Mouse (Mus musculus): Measurements from ENCODE around the gene Nfix. TPM values are rescaled to one million over a fixed set of nuclear protein-coding genes. Genes with fewer than 3 reads are reported as not detected.

Gene Nfix
- polyA plus RNA-seq, 1 experiment from 2014 or later: 16.3 TPM

GRCm38 (mm10) chr8:84765629-84766028, 34.5 kb downstream of the Nfix start:
- no peak overlapping the region for H3K9ac ChIP-seq (ENCODE audit: low read length)
- 53% methylated on average over 10 of the region's 10 CpGs for WGBS
- peaks cover 2 to 3% of the 10 kb centered on the region in 2 experiments; a peak in 2 of 4 replicates for H3K4me1 ChIP-seq (ENCODE audit: control insufficient read depth in 2 of 2, insufficient read depth in 2 of 2, low read length in 2 of 2)
- H3K27me3 ChIP-seq (ENCODE audit: control insufficient read depth, insufficient read depth, low read length): no peaks in the 10 kb centered on the region; the same call in 1 of the 2 replicates
- ATAC-seq (ENCODE audit: insufficient number of reproducible peaks, insufficient read depth, low FRiP score, low read depth): no peak
- H3K36me3 ChIP-seq (ENCODE audit: control insufficient read depth, insufficient read depth, low read length): peaks cover 17% of the 10 kb centered on the region; the same call in 1 of the 2 replicates
- H3K27ac ChIP-seq (replicated peaks in 1 of 2; ENCODE audit: control insufficient read depth in 1 of 2, insufficient read depth in 1 of 2, low read depth in 2 of 2, low read length in 2 of 2): no peak overlapping the region
- H3K9me3 ChIP-seq (ENCODE audit: control insufficient read depth, low read length): no peaks in the 10 kb centered on the region
- no peak overlapping the region for H3K4me2 ChIP-seq (ENCODE audit: low read length)
- H3K4me3 ChIP-seq (ENCODE audit: control insufficient read depth in 1 of 2, insufficient read depth in 1 of 2, low read depth in 1 of 2, low read length in 2 of 2): no peak overlapping the region

GRCm38 (mm10) chr8:84764870-84765495, 35.2 kb downstream of the Nfix start:
- Histone ChIP-seq H3K27ac (replicated peaks in 1 of 2; ENCODE audit: control insufficient read depth in 1 of 2, insufficient read depth in 1 of 2, low read depth in 2 of 2, low read length in 2 of 2) (no peak overlapping the region), H3K4me1 (ENCODE audit: control insufficient read depth in 2 of 2, insufficient read depth in 2 of 2, low read length in 2 of 2) (peaks cover 2 to 4% of the 10 kb centered on the region in 2 experiments; a peak in 2 of 4 replicates), H3K27me3 (ENCODE audit: control insufficient read depth, insufficient read depth, low read length) (no peaks in the 10 kb centered on the region; the same call in 1 of the 2 replicates), H3K9me3 (ENCODE audit: control insufficient read depth, low read length) (no peaks in the 10 kb centered on the region), H3K4me3 (ENCODE audit: control insufficient read depth in 1 of 2, insufficient read depth in 1 of 2, low read depth in 1 of 2, low read length in 2 of 2) (no peak overlapping the region), H3K36me3 (ENCODE audit: control insufficient read depth, insufficient read depth, low read length) (peaks cover 17% of the 10 kb centered on the region; the same call in 1 of the 2 replicates), H3K9ac (ENCODE audit: low read length) (no peak overlapping the region), H3K4me2 (ENCODE audit: low read length) (no peak overlapping the region)
- WGBS: 74% methylated on average over 17 of the region's 17 CpGs
- ATAC-seq (ENCODE audit: insufficient number of reproducible peaks, insufficient read depth, low FRiP score, low read depth): no peak

- Histone ChIP-seq H3K4me2 (ENCODE audit: low read length) (no peak overlapping the region), H3K27me3 (ENCODE audit: control insufficient read depth, insufficient read depth, low read length) (no peaks in the 10 kb centered on the region; the same call in 1 of the 2 replicates), H3K27ac (replicated peaks in 1 of 2; ENCODE audit: control insufficient read depth in 1 of 2, insufficient read depth in 1 of 2, low read depth in 2 of 2, low read length in 2 of 2) (no peak overlapping the region), H3K9ac (ENCODE audit: low read length) (no peak overlapping the region), H3K36me3 (ENCODE audit: control insufficient read depth, insufficient read depth, low read length) (peaks cover 12% of the 10 kb centered on the region; the same call in 1 of the 2 replicates), H3K4me1 (ENCODE audit: control insufficient read depth in 2 of 2, insufficient read depth in 2 of 2, low read length in 2 of 2) (peaks cover 2 to 4% of the 10 kb centered on the region in 2 experiments; a peak in 2 of 4 replicates), H3K4me3 (ENCODE audit: control insufficient read depth in 1 of 2, insufficient read depth in 1 of 2, low read depth in 1 of 2, low read length in 2 of 2) (no peak overlapping the region), H3K9me3 (ENCODE audit: control insufficient read depth, low read length) (no peaks in the 10 kb centered on the region)
- ATAC-seq (ENCODE audit: insufficient number of reproducible peaks, insufficient read depth, low FRiP score, low read depth): no peak
- WGBS: 68% methylated on average over 4 of the region's 4 CpGs
Observed at GRCm38 (mm10) chr8:84764100-84764499, 36.0 kb downstream of the Nfix start.

DNA sequence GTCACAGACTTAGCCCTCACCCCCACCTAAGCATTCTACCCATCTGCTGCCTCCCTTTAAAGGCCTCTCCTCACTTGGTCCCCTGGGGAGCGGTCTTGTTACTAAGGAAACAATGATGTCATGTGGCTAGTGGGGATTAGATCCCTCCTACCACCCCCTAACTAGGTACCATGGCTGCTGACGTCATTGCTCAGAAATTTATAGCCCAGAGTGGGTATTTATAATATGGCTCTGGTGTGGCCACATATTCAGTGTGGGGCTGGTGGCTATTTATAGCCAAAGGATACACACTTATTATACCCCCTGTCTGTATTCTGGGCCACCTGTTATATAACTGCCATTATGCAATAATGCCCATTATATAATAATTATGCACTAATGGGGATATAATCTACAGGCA, 39.2 kb downstream of the Nfix start:
- Histone ChIP-seq H3K4me2 (ENCODE audit: low read length) (no peak overlapping the region), H3K27me3 (ENCODE audit: control insufficient read depth, insufficient read depth, low read length) (no peaks in the 10 kb centered on the region; the same call in 1 of the 2 replicates), H3K4me3 (ENCODE audit: control insufficient read depth in 1 of 2, insufficient read depth in 1 of 2, low read depth in 1 of 2, low read length in 2 of 2) (no peak overlapping the region), H3K27ac (replicated peaks in 1 of 2; ENCODE audit: control insufficient read depth in 1 of 2, insufficient read depth in 1 of 2, low read depth in 2 of 2, low read length in 2 of 2) (no peak overlapping the region), H3K4me1 (ENCODE audit: control insufficient read depth in 2 of 2, insufficient read depth in 2 of 2, low read length in 2 of 2) (peaks cover 2 to 10% of the 10 kb centered on the region in 2 experiments; a peak in 3 of 4 replicates), H3K9ac (ENCODE audit: low read length) (no peak overlapping the region), H3K36me3 (ENCODE audit: control insufficient read depth, insufficient read depth, low read length) (peaks cover 5% of the 10 kb centered on the region), H3K9me3 (ENCODE audit: control insufficient read depth, low read length) (no peaks in the 10 kb centered on the region)
- ATAC-seq (ENCODE audit: insufficient number of reproducible peaks, insufficient read depth, low FRiP score, low read depth): no peak
- WGBS: 47% methylated on average over 2 of the region's 2 CpGs

GRCm38 (mm10) chr8:84760405-84760805, 39.7 kb downstream of the Nfix start:
- no peak for ATAC-seq (ENCODE audit: insufficient number of reproducible peaks, insufficient read depth, low FRiP score, low read depth)
- WGBS: 50% methylated on average over 7 of the region's 7 CpGs
- Histone ChIP-seq H3K9me3 (ENCODE audit: control insufficient read depth, low read length) (no peaks in the 10 kb centered on the region), H3K4me3 (ENCODE audit: control insufficient read depth in 1 of 2, insufficient read depth in 1 of 2, low read depth in 1 of 2, low read length in 2 of 2) (no peak overlapping the region), H3K4me1 (ENCODE audit: control insufficient read depth in 2 of 2, insufficient read depth in 2 of 2, low read length in 2 of 2) (peaks cover 2 to 10% of the 10 kb centered on the region in 2 experiments; a peak in 3 of 4 replicates), H3K36me3 (ENCODE audit: control insufficient read depth, insufficient read depth, low read length) (peaks cover 7% of the 10 kb centered on the region), H3K27ac (replicated peaks in 1 of 2; ENCODE audit: control insufficient read depth in 1 of 2, insufficient read depth in 1 of 2, low read depth in 2 of 2, low read length in 2 of 2) (no peak overlapping the region), H3K4me2 (ENCODE audit: low read length) (no peak overlapping the region), H3K9ac (ENCODE audit: low read length) (no peak overlapping the region), H3K27me3 (ENCODE audit: control insufficient read depth, insufficient read depth, low read length) (no peaks in the 10 kb centered on the region; the same call in 1 of the 2 replicates)

DNA sequence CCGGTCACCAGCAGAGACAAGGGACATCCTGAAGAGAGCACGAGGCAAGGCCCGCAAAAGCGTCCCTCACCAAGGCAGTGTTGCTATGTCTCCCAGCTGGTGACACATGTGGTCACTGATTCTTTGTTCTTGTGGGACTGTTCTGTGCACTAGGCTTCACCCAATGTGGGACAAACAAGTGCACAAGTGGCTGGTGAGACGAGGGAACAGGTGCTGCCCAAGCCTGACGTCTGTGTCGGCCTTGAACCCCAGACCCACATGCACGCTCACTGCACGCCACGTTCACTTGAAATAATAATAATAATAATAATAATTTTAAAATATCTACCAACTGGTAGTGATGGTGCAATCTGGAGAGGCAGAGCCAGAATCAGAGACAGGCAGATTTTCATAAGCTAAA, 40.4 kb downstream of the Nfix start:
- WGBS: 86% methylated on average over 10 of the region's 10 CpGs
- Histone ChIP-seq H3K9ac (ENCODE audit: low read length) (no peak overlapping the region), H3K36me3 (ENCODE audit: control insufficient read depth, insufficient read depth, low read length) (peaks cover 8% of the 10 kb centered on the region), H3K27ac (replicated peaks in 1 of 2; ENCODE audit: control insufficient read depth in 1 of 2, insufficient read depth in 1 of 2, low read depth in 2 of 2, low read length in 2 of 2) (no peak overlapping the region), H3K4me1 (ENCODE audit: control insufficient read depth in 2 of 2, insufficient read depth in 2 of 2, low read length in 2 of 2) (peaks cover 2 to 10% of the 10 kb centered on the region in 2 experiments; a peak in 3 of 4 replicates), H3K4me3 (ENCODE audit: control insufficient read depth in 1 of 2, insufficient read depth in 1 of 2, low read depth in 1 of 2, low read length in 2 of 2) (no peak overlapping the region), H3K27me3 (ENCODE audit: control insufficient read depth, insufficient read depth, low read length) (no peaks in the 10 kb centered on the region; the same call in 1 of the 2 replicates), H3K9me3 (ENCODE audit: control insufficient read depth, low read length) (no peaks in the 10 kb centered on the region), H3K4me2 (ENCODE audit: low read length) (no peak overlapping the region)
- no peak for ATAC-seq (ENCODE audit: insufficient number of reproducible peaks, insufficient read depth, low FRiP score, low read depth)

DNA sequence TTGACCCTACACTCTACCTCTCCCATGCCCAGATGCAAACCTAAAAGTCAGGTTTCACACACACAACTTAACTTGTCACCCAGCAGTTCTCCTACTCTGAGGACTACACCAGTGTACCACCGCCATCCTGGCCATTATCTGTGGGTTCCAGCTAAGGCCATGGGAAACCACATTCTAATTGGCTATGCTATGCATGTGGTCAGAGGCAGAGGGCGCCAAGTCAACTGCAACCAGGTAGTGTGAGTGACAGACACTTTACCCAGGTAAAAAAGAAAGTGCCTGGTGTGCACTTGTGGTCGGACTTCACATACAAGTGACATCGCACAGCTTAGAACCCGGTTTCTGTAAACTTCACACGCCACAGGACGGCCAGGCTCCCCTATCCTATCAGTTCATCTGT, 41.0 kb downstream of the Nfix start:
- 58% methylated on average over 7 of the region's 7 CpGs for WGBS
- peaks cover 8% of the 10 kb centered on the region for H3K36me3 ChIP-seq (ENCODE audit: control insufficient read depth, insufficient read depth, low read length)
- ATAC-seq (ENCODE audit: insufficient number of reproducible peaks, insufficient read depth, low FRiP score, low read depth): no peak

More for the DNA sequence above, 41.0 kb downstream of the Nfix start:
- H3K4me3 ChIP-seq (ENCODE audit: control insufficient read depth in 1 of 2, insufficient read depth in 1 of 2, low read depth in 1 of 2, low read length in 2 of 2): no peak overlapping the region
- no peaks in the 10 kb centered on the region for H3K9me3 ChIP-seq (ENCODE audit: control insufficient read depth, low read length)
- no peak overlapping the region for H3K4me2 ChIP-seq (ENCODE audit: low read length)
- no peak overlapping the region for H3K27ac ChIP-seq (replicated peaks in 1 of 2; ENCODE audit: control insufficient read depth in 1 of 2, insufficient read depth in 1 of 2, low read depth in 2 of 2, low read length in 2 of 2)
- no peaks in the 10 kb centered on the region; the same call in 1 of the 2 replicates for H3K27me3 ChIP-seq (ENCODE audit: control insufficient read depth, insufficient read depth, low read length)
- no peak overlapping the region for H3K9ac ChIP-seq (ENCODE audit: low read length)
- H3K4me1 ChIP-seq (ENCODE audit: control insufficient read depth in 2 of 2, insufficient read depth in 2 of 2, low read length in 2 of 2): peaks cover 2 to 10% of the 10 kb centered on the region in 2 experiments; a peak in 3 of 4 replicates
